Mouse (Mus musculus) heart, embryonic 11.5 days (tissue): ENCODE measurements around the gene Thumpd3. TPM values are rescaled to one million over a fixed set of nuclear protein-coding genes. Genes with fewer than 3 reads are reported as not detected.

ENCODE experiments used
- ATAC-seq: fragments of 200-750 bp; cut with Nextera tagmentation; replicated peaks from 2 replicates; pipeline ENCODE4 v1.8.0; 2017; ENCODE audit warnings: moderate library complexity; ENCODE audit not compliant: insufficient number of reproducible peaks, low FRiP score, low TSS enrichment
- H3K27ac ChIP-seq: fragments of 300-500 bp; sonication (generic); 2 replicates; pipeline ENCODE4 v1.5.1; 2014; ENCODE audit warnings: mild to moderate bottlenecking, low read depth, low read length
- H3K27me3 ChIP-seq: fragments of 300-500 bp; sonication (generic); 2 replicates; pipeline ENCODE4 v1.6.1; 2014; ENCODE audit warnings: mild to moderate bottlenecking, low read length, mixed read lengths; ENCODE audit not compliant: control insufficient read depth, insufficient read depth
- H3K36me3 ChIP-seq: fragments of 300-500 bp; sonication (generic); 2 replicates; pipeline ENCODE4 v1.6.1; 2014; ENCODE audit warnings: mild to moderate bottlenecking, low read length, moderate library complexity, mixed read lengths; ENCODE audit not compliant: control insufficient read depth, insufficient read depth
- H3K4me1 ChIP-seq: fragments of 300-500 bp; sonication (generic); 2 replicates; pipeline ENCODE4 v1.6.1; 2014; ENCODE audit warnings: low read length; ENCODE audit not compliant: control insufficient read depth, insufficient read depth
- H3K4me2 ChIP-seq: fragments of 300-500 bp; sonication (generic); 2 replicates; pipeline ENCODE4 v1.6.1; 2014; ENCODE audit warnings: mild to moderate bottlenecking, moderate library complexity
- H3K4me3 ChIP-seq: fragments of 300-500 bp; sonication (generic); 2 replicates; pipeline ENCODE4 v1.5.1; 2014; ENCODE audit warnings: low read depth, low read length
- H3K9ac ChIP-seq: fragments of 300-500 bp; sonication (generic); 2 replicates; pipeline ENCODE4 v1.6.1; 2014; ENCODE audit warnings: mild to moderate bottlenecking, low read depth, low read length, moderate library complexity
- H3K9me3 ChIP-seq: fragments of 300-500 bp; sonication (generic); replicated peaks from 2 replicates; pipeline ENCODE4 v1.6.1; 2016; ENCODE audit warnings: low read length; ENCODE audit not compliant: control insufficient read depth
- WGBS: fragments of 180-500 bp; shearing (Covaris S2); extraction: QIAGEN DNeasy Blood & Tissue Kit; methylation state at CpG from one replicate; pipeline ENCODE4 v1.1.7; 2014; ENCODE audit not compliant: insufficient replicate concordance; 5-methylcytosine and 5-hydroxymethylcytosine counted together
- polyA plus RNA-seq: library from polyadenylated mRNA; unstranded; fragments of >200 nt; fragmentation: Nextera tagmentation; extraction: Ambion mirVana; gene quantifications from 2 replicates; pipeline ENCODE4 v1.2.1, GENCODE M21; 2014

The Thumpd3 gene
- polyA plus RNA-seq, 1 experiment from 2014 or later: 41.0 TPM

- Histone ChIP-seq H3K27ac (no peak overlapping the region), H3K4me2 (no peak overlapping the region), H3K9ac (no peak overlapping the region), H3K27me3 (no peaks in the 10 kb centered on the region), H3K9me3 (no peaks in the 10 kb centered on the region), H3K4me1 (peaks cover 14% of the 10 kb centered on the region; the same call in 1 of the 2 replicates), H3K36me3 (no peaks in the 10 kb centered on the region), H3K4me3 (no peak overlapping the region)
- 79% methylated on average over 4 of the region's 4 CpGs for WGBS
- no peak for ATAC-seq
These were observed 32.5 kb upstream of the Thumpd3 start for GRCm38 (mm10) chr6:113013550-113013949.

DNA sequence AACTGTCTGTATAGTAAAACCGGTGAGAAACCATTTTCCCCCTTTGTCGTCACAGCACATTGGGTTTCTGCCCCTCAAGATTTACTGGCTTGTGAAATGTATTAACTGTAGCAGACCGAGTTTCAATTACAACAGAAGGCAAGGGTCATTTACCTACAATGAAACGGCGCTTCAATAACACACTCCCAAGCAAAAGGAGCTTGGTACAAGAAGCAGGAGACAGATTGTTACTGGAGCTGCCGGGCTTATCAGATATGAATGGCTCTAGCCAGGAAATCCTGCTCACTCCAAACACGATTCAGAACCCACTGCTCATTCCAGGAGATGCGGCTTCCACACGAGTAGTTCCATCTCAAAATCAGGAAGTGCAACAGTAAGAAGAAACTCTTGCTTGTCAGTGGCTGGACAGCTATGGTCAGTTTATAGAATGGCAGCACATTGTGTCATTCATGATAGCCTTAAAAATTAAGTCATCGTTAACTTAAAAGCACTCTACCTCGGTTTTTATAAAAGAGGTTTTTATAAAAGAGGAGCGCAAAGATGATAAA is 28.5 kb upstream of the Thumpd3 start:
- Histone ChIP-seq H3K27me3 (no peaks in the 10 kb centered on the region), H3K4me1 (peaks cover 12% of the 10 kb centered on the region; the same call in 1 of the 2 replicates), H3K9ac (no peak overlapping the region), H3K4me2 (peak overlapping the region; percentile 9), H3K36me3 (no peaks in the 10 kb centered on the region), H3K9me3 (no peaks in the 10 kb centered on the region), H3K27ac (no peak overlapping the region), H3K4me3 (no peak overlapping the region)
- WGBS: 41% methylated on average over 12 of the region's 12 CpGs
- no peak for ATAC-seq

DNA sequence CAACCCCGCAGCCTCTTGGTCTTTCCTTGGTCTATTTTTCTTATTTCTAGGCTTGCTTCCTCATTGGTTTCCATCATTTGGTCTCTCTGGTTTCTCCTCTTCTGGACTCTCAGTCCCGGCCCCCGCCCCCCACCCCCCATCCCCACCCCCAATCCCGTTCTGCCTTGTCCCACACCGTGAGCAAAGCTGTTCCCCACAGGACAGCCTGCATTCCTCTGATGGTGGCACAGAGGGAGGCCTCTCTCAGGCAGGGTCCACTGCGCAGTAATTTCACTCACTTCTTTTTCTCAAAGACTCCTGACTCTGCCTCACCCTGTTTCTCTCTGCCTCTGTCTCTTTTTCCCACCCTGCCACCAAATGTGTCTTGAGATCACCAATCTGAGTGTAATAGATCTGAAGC is 27.9 kb upstream of the Thumpd3 start:
- ATAC-seq: no peak

GRCm38 (mm10) chr6:113024866-113025265 is 21.2 kb upstream of the Thumpd3 start:
- Histone ChIP-seq H3K4me3 (no peak overlapping the region), H3K9me3 (no peaks in the 10 kb centered on the region), H3K4me1 (no peaks in the 10 kb centered on the region), H3K36me3 (no peaks in the 10 kb centered on the region), H3K9ac (no peak overlapping the region), H3K4me2 (no peak overlapping the region), H3K27ac (no peak overlapping the region), H3K27me3 (no peaks in the 10 kb centered on the region)
- WGBS: 46% methylated on average over 8 of the region's 8 CpGs
- ATAC-seq: no peak

More for the DNA sequence above, 27.9 kb upstream of the Thumpd3 start:
- H3K27ac ChIP-seq: no peak overlapping the region
- no peaks in the 10 kb centered on the region for H3K36me3 ChIP-seq
- peaks cover 10% of the 10 kb centered on the region; the same call in 1 of the 2 replicates for H3K4me1 ChIP-seq
- H3K9ac ChIP-seq: no peak overlapping the region
- no peak overlapping the region for H3K4me2 ChIP-seq
- H3K27me3 ChIP-seq: no peaks in the 10 kb centered on the region
- H3K9me3 ChIP-seq: no peaks in the 10 kb centered on the region
- 40% methylated on average over 6 of the region's 6 CpGs for WGBS
- H3K4me3 ChIP-seq: no peak overlapping the region

DNA sequence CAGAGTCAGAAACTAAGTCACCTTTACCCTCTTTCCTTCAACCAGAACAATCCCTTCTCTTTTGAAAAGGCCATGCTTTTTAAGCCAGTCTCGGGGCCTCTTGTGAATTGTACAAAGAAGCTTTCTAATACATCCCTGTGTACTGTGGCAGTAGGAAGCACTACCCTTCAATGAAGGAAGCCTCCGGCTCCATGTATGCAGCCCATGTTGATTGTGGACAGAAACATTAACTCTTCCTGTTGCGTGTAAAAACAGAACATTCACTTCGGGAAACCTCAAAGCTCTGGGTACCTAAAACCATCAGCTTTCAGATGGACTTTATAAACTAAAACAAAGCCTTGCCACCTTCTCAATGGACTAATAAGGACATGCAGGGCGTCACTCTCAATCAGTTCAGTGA is 20.3 kb upstream of the Thumpd3 start:
- Histone ChIP-seq H3K36me3 (no peaks in the 10 kb centered on the region), H3K9me3 (no peaks in the 10 kb centered on the region), H3K4me1 (no peaks in the 10 kb centered on the region), H3K4me2 (no peak overlapping the region), H3K4me3 (no peak overlapping the region), H3K27me3 (no peaks in the 10 kb centered on the region), H3K27ac (no peak overlapping the region), H3K9ac (no peak overlapping the region)
- no peak for ATAC-seq
- 81% methylated on average over 5 of the region's 5 CpGs for WGBS

GRCm38 (mm10) chr6:113027446-113027845 is 18.6 kb upstream of the Thumpd3 start:
- no peak overlapping the region for H3K4me3 ChIP-seq
- no peak for ATAC-seq
- 28% methylated on average over 2 of the region's 2 CpGs for WGBS

GRCm38 (mm10) chr6:113029006-113029405 is 17.0 kb upstream of the Thumpd3 start:
- Histone ChIP-seq H3K4me2 (no peak overlapping the region), H3K36me3 (no peaks in the 10 kb centered on the region), H3K27me3 (no peaks in the 10 kb centered on the region), H3K4me3 (no peak overlapping the region), H3K9ac (no peak overlapping the region), H3K4me1 (no peaks in the 10 kb centered on the region), H3K9me3 (no peaks in the 10 kb centered on the region), H3K27ac (no peak overlapping the region)
- no peak for ATAC-seq
- 64% methylated on average over 3 of the region's 3 CpGs for WGBS

More at GRCm38 (mm10) chr6:113027446-113027845, 18.6 kb upstream of the Thumpd3 start:
- H3K27me3 ChIP-seq: no peaks in the 10 kb centered on the region
- no peaks in the 10 kb centered on the region for H3K9me3 ChIP-seq
- H3K9ac ChIP-seq: no peak overlapping the region
- no peak overlapping the region for H3K27ac ChIP-seq
- H3K4me1 ChIP-seq: no peaks in the 10 kb centered on the region
- no peaks in the 10 kb centered on the region for H3K36me3 ChIP-seq
- no peak overlapping the region for H3K4me2 ChIP-seq

GRCm38 (mm10) chr6:113030553-113030952 is 15.5 kb upstream of the Thumpd3 start:
- no peak overlapping the region for H3K4me3 ChIP-seq
- H3K27me3 ChIP-seq: no peaks in the 10 kb centered on the region
- H3K4me1 ChIP-seq: no peaks in the 10 kb centered on the region
- H3K9me3 ChIP-seq: no peaks in the 10 kb centered on the region
- ATAC-seq: no peak
- H3K9ac ChIP-seq: no peak overlapping the region
- 63% methylated on average over 3 of the region's 3 CpGs for WGBS
- H3K27ac ChIP-seq: no peak overlapping the region
- no peaks in the 10 kb centered on the region for H3K36me3 ChIP-seq
- H3K4me2 ChIP-seq: no peak overlapping the region

- Histone ChIP-seq H3K36me3 (no peaks in the 10 kb centered on the region), H3K9ac (no peak overlapping the region), H3K4me3 (no peak overlapping the region), H3K27ac (no peak overlapping the region), H3K27me3 (no peaks in the 10 kb centered on the region), H3K9me3 (no peaks in the 10 kb centered on the region), H3K4me2 (no peak overlapping the region), H3K4me1 (no peaks in the 10 kb centered on the region)
- ATAC-seq: no peak
- WGBS: 67% methylated on average over 10 of the region's 10 CpGs
These were observed 14.9 kb upstream of the Thumpd3 start for GRCm38 (mm10) chr6:113030970-113031660.
